Mouse (Mus musculus): ENCODE data around the gene Sox15.

The Sox15 gene

GRCm38 (mm10) chr11:69635471-69635870 is 19.6 kb upstream of the Sox15 start:
- DNase-seq (ENCODE audit: low read depth, low spot score): no peak

- no peak for DNase-seq (ENCODE audit: low read depth, low spot score)
Measured at GRCm38 (mm10) chr11:69645860-69646259, 9.3 kb upstream of the Sox15 start.

GRCm38 (mm10) chr11:69653399-69653798 is 1.7 kb upstream of the Sox15 start:
- no peak for DNase-seq (ENCODE audit: low read depth, low spot score)

- no peak for DNase-seq (ENCODE audit: low read depth, low spot score)
Measured at GRCm38 (mm10) chr11:69654760-69655159, 354 bp upstream of the Sox15 start.

GRCm38 (mm10) chr11:69656065-69656455 is 946 bp downstream of the Sox15 start:
- DNase-seq (ENCODE audit: low read depth, low spot score): no peak

DNA sequence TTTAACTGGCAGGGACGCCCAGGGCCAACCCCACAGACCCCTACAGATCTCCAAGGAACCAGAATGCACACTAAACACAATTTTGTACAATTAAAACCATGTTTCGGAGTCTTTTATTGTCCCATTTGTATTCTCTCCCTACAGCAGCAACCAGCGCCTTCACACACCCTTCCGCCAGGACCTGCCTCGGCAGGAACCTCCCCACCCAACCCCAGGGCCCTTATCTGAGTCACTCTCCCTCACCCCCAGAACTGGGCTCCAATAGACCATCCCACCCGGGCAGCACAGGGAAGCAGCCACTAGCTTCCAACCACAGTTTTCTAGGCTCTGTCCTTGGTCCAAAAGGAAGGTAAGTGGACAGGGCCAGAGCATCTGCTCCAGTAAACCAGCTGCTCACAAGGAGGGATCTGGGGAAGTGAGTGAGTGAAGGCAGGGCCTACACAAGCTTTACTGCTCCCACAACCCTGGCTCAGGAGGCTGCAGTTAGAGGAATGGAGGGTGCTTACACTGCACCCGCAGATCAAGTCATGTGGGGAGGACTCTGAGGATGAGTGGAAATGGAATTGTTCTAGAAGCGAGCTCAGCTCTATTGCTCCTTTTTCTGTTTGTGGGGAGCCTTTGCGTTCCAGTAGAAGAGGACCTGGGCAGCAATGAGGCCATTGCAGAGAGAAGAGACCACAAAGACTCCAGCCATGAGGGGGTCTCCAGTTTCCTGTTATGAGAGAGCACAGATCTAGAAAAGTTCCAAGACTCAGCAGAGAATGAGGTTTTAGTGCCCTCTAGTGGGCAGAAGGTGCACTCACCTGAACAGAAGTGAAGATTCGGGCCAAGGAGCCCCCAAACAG is 1.7 kb downstream of the Sox15 start:
- DNase-seq (ENCODE audit: low read depth, low spot score): peak; percentile 81

DNA sequence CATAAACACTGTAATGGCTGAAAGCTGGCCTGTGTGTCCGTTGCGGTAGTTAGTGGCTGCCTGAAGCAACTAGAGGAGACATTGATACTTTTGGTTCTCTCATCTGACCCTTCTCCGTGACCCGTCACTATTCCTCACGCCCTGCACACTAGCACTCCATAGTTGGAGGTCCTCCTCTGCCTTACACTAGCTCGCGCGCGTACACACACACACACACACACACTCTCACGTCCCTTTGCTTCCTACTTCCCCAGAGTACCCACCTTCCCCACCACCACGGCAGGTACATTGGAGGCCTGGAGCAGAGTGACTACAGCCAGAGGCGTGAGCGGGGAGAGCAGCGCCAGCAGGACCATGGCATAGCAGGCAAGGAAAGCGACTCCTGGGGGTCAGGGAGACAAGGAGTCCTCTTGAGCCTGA is 2.4 kb downstream of the Sox15 start:
- DNase-seq (ENCODE audit: low read depth, low spot score): no peak

GRCm38 (mm10) chr11:69661221-69661881 is 6.2 kb downstream of the Sox15 start:
- DNase-seq (ENCODE audit: low read depth, low spot score): no peak

DNA sequence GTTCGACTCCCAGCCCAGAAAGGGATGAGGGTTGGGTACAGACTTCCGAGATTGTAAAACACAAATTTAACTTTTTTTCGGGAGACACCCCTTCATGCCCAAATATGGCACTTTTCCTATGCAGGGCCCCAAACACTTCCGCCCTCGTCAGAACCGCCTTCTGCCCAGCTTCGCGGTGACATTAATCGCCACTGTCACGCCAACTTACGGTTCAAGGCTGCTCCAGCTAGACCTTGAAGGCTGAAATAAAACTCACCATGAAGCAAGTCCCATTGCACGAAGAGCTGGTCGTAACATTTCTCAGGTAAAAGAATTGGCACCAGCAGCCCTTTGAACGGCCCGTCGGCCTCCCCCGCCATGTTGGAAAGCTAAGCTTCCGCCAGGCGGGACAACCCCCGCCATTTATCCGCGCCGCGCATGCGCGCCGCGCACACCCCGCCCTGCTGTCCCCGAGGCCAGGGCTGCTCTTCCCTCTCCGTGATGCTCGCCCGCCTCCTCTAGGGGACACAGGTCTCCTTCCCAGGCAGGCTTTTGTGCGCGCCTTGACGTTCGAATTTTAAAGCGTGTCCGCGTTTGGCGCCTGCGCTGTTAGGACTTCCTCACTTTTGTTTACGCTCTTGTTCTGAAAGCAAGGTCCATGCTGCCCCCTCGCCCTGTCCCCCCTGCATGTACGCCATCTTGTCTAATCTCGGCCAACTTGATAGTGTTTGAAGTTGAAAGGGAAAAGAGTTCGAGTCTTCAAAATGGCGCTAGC is 7.3 kb downstream of the Sox15 start, which contains the start of gene Mpdu1:
Gene Mpdu1, minus strand, starts transcription at position 430 of the 754 bp plus-strand sequence.
- peak; percentile 98 for DNase-seq (ENCODE audit: low read depth, low spot score)

- no peak for DNase-seq (ENCODE audit: low read depth, low spot score)
Measured at GRCm38 (mm10) chr11:69662967-69663671, 8.0 kb downstream of the Sox15 start.

- DNase-seq (ENCODE audit: low read depth, low spot score): no peak
Measured at GRCm38 (mm10) chr11:69663795-69664194, 8.7 kb downstream of the Sox15 start.

GRCm38 (mm10) chr11:69664841-69665240 is 9.7 kb downstream of the Sox15 start:
- no peak for DNase-seq (ENCODE audit: low read depth, low spot score)

GRCm38 (mm10) chr11:69665457-69665960 is 10.4 kb downstream of the Sox15 start:
- no peak for DNase-seq (ENCODE audit: low read depth, low spot score)

DNA sequence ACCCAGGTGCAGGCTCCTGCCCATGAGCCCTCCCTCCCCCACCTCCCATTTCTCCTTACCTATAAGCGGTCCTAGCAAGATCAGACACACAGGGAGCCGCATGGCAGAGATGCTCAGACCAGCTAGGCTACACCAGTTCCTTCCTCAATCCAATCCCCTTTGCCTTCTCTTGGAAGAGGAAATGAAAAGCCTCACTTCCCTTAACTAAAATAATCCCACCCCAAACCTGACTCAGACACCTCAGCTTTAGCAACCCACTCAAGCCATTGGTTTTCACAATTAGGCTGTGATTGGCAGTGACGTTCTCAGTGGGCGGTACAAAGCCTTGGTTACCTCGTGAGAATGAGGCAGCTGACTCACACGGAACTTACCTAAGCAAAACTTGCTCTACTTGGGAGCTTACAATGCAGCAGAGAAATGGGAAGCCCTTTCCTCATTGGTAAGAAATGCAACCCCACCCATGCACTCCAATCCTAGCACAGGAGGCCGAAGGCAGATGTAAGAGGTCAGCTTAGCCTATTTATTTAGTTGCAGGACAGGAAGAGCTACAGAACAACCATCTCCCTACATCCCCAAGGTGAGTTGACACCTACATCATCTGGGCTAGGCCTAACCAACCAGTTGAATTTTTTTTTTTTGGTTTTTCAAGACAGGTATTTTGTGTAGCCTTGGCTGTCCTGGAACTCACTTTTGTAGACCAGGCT is 11.0 kb downstream of the Sox15 start, which contains the start of gene Cd68:
Gene Cd68, minus strand, starts transcription at position 193 of the 704 bp plus-strand sequence.
- DNase-seq (ENCODE audit: low read depth, low spot score): peak; percentile 48

DNA sequence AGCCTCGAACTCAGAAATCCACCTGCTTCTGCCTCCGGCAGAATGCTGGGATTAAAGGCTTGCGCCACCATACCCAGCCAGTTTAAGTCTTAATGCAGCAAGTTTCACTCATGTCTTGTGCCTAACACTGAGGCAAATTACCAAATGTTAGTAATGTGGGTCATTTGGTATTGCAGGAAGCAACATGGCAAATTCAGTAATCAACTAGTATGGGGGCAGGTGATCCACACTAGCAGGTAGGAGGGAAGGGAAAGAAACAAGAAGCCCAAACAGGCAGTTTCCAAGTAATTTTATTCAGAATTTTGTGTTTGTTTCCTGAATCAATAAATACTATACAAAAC is 11.5 kb downstream of the Sox15 start:
- DNase-seq (ENCODE audit: low read depth, low spot score): no peak

DNA sequence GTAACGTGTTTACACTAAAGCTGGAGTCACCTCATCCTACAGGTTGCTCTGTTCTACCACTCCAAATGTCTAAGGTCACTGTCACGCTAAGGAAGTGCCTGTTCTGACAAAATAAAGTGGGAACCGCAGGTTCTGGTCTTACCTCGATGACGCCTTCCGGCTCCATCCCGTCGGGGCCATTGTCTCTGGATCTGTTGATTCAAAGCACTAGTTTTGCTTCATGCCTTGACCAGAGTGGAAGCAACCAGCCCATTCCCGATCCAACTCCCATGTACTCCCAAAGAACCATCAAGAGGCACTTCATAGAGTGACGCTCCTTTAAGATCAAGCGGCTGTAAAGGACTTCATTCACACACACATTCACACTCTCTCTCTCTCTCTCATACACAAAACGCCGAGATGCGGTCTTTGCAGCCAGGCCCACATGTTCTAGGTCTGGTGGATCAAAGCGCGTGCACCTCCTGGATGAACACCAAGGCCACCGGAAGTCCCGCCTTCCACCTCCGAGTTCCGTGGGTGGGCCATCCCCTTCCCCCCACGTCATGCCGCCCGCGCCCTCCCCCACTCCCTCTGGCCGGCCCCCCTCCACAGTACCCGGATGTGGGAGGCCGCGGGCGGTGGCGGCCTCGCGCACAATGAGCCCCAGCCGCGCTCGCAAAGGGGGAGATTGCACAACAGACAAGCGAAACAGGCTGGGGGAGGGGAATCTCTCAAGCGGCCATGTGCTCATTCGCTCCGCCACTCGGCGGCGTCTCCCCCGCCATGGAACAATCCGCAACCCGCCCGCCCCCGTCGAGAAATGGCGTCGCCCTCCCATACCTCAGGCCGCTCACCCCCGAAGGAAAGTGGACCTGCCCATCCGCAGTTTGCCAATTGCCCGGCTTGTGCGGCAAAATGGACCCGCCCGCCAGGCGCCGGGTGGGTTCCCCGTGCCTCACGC is 15.9 kb downstream of the Sox15 start:
- peak; percentile 93 for DNase-seq (ENCODE audit: low read depth, low spot score)

DNA sequence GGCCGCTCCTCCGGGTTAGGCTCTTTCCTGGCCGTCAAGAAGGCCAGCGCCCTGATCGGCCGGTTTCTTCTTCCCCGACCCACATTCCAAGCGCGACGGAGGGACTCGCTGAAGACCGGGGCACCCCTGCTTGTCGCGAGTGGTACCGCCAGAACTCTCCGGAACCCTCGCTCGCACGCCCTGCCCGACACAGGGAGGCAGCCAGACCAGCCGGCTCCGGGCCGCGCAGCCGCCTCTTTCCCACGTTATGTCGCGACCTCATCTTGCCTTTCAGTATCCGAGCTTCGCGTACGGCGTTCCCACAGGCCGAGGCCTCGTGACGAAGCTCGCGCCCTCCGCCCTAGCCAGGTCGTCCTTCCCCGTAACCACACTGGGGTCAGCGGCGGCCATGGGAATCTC is 16.6 kb downstream of the Sox15 start:
- DNase-seq (ENCODE audit: low read depth, low spot score): no peak

- peak; percentile 100 for DNase-seq (ENCODE audit: low read depth, low spot score)
Measured at GRCm38 (mm10) chr11:69672211-69672706, 17.1 kb downstream of the Sox15 start, which contains the start of gene Eif4a1. TSS of gene Eif4a1 (minus strand) at chr11:69672423.

DNA sequence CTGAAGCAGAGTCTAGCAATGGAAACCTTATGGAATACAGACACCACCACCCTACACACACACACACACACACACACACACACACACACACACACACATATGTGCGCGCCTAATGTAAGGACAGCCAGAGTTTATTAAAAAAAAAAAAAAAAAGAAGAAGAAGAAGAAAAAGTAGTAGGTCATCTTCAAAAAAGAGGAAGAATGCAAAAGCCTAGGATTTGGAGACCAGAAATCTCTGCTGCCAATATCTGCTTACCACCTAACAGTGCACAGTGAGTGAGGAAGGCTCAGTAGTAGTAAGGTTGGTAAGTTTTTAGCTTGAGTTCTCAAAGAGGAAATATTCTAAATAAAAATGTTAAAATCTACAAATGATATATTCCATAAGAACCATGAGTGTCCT is 24.0 kb downstream of the Sox15 start:
- DNase-seq (ENCODE audit: low read depth, low spot score): no peak

Data from forelimb bud, embryonic 11.5 days (tissue).